Mouse (Mus musculus): Measurements from ENCODE around the gene Bhlhe40.

- peak; percentile 75 for TF ChIP-seq CTCF (IDR thresholded peaks at IDR 0.05; ENCODE audit: control insufficient read depth, insufficient read depth, low read length)
- TF ChIP-seq POLR2A (IDR thresholded peaks at IDR 0.05; ENCODE audit: borderline replicate concordance, control insufficient read depth, low read depth, low read length) = no peak
Measured at GRCm38 (mm10) chr6:108709471-108710231, 49.2 kb downstream of the Bhlhe40 start.
